Mouse (Mus musculus) erythroblast, embryonic 14.5 days (primary cell): ENCODE measurements around the gene Afmid.

Experiments used
- GATA1 ChIP-seq: IDR thresholded peaks from 2 replicates; pipeline ENCODE4 v1.6.1; 2012; ENCODE audit warnings: low read length, inconsistent platforms, mixed read lengths
- TAL1 ChIP-seq: IDR thresholded peaks from 3 replicates; pipeline ENCODE4 v1.6.1; 2012; ENCODE audit warnings: low read length, inconsistent platforms, mixed read lengths

DNA sequence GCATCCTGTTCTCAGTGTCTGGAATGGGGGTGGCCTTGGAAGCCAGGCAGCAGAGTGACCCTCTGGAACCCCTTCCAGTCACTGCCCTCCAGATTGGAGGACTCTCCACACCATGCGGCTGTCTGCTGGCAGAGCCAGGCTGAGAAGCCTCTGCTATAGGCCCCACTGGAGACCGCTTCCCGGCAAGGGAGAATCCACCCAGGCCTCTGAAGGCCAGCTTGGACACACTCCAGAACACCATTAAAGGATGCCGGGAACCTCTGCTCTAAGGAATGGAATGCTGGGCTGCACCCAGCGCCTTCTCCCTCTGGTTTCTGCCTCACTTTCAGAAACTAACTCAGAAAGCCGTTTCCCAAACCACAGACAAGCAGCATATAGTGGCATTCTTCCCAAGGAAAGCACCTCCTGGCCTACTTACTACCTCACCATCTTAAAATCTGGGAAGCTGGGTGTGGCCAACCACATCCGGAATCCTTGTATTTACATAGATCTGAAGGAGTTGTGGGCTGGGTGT, 2.9 kb upstream of the Afmid start:
- TF ChIP-seq TAL1 (no peak), GATA1 (no peak)
